Mouse (Mus musculus) skeletal muscle tissue, postnatal 0 days (tissue): ENCODE measurements around the gene N4bp2l1. TPM values are rescaled to one million over a fixed set of nuclear protein-coding genes. Genes with fewer than 3 reads are reported as not detected.

Source experiments
- polyA plus RNA-seq: library from polyadenylated mRNA; unstranded; fragments of >200 nt; fragmentation: Nextera tagmentation; extraction: Ambion mirVana; gene quantifications from 2 replicates; pipeline ENCODE4 v1.2.1, GENCODE M21; 2015

N4bp2l1 gene
- polyA plus RNA-seq, result 3.0 and 7.3 TPM in 2 replicates

DNA sequence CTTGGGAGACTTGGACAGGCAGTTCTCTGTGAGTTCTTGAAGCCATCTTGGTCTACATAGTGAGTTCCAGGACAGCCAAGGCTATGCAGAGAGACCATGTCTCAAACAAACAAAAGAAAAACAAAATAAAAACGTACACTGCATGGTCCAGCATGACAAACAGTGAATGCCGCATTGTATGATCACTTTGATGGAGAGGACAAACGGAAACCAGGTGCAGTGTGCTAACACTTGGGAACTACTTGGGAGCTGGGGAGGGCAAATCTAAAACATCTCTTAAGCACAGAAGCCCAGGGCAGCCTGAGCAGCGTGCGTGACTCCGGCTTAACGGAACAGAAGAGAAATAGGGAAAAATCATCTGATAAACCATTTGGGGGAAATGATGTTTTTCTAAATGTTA is at the start of gene N4bp2l1:
TSS of gene N4bp2l1 (minus strand) at position 101 of the 400 bp plus-strand sequence.

DNA sequence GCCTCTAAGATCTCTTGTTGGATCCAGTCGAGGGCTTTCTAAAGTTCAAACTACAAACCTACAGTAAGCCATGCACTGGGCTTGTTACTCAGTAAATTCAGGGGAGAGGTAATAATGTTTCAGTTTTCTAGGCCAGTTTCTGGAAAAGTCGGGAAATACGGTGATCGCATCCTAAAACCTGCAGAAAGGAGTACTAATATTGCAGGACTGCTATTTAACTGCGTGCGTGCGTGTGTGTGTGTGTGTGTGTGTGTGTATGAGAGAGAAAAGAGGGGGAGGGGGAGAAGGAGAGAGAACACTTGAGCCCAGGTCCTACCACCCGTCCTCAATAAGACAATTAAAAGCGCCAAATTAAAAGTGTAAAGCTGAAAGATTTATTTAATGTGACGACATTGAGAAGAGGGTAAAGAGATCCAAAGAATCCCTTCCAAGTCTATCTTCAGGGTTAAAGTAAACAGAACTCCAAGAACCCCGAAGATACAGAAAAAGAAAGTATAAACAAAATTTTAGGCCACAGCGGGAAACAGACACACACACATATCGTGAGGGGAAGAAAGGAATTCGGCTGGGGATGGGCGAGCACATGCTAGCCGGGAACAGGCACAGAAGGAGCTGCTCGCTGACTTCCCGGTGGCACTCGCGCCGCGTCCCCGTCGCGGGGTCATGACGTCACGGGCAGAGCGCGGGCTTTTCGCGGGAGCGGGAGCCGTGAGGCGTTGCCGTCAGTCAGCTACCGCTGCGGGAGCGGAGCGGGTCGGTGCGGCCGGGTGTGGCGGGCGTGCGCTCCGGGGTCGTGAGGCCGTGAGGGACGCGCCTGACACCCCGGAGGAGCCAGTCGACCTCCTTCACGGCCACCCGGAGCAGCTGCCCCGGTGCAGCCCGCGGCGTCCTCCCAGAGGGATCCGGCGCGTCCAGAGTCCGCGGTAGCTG is 74.8 kb downstream of the N4bp2l1 start, which contains the start of gene Brca2:
TSS of gene Brca2 (plus strand) at position 694 of the 930 bp plus-strand sequence.

Other genes starting within 250 kb of the N4bp2l1 start
- not detected in 2 replicates for gene Zar1l, start 79.0 kb downstream of the N4bp2l1 start, polyA plus RNA-seq
- 5.5 and 6.3 TPM in 2 replicates for gene Brca2, start 74.6 kb downstream of the N4bp2l1 start, polyA plus RNA-seq
- gene N4bp2l2, start 69.0 kb upstream of the N4bp2l1 start, polyA plus RNA-seq, result 22.0 and 25.1 TPM in 2 replicates
- 10.4 and 10.7 TPM in 2 replicates for gene Pds5b, start 76.6 kb upstream of the N4bp2l1 start, polyA plus RNA-seq